In the genomic region with DNA sequence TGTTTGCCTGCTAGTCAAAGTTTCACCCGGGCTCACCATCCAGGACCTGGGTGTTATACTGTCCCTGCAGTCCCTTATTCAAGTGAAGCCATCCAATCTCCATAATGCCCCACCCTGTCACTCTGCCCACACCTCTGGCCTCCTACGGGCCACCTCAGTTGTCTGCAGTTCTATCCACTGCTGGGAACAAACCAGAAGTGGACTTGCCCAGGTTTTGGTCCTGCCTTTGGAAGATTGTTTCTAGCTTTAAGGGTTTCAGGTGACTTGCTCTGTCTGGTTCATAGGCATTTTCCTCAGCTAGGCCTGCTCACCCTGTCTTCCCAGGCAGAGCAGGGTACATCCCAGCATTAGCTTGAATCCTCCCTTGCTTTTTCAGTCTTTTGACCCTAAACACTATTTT, we compare ENCODE assay signal across 10 mouse cellular contexts. TPM values are rescaled to one million over a fixed set of nuclear protein-coding genes. Genes with fewer than 3 reads are reported as not detected.
DNase-seq lines count a peak whose midpoint lies in the region; ATAC-seq and TF ChIP-seq lines count a peak whose summit lies in the region.
"Had no signal": no experiment of that assay in that cellular context is flagged by ENCODE, and none has a peak within 500 bp of the region (broad histone marks: within the 10 kb centered on the region; RNA-seq: fewer than 3 reads in every experiment).

No protein-coding gene starts in this region.

- peaks cover 18% of the 10 kb centered on the region for H3K4me1 ChIP-seq in liver, embryonic 11.5 days (replicated peaks; ENCODE audit: control insufficient read depth, insufficient read depth, low read length)
- peaks cover 8% of the 10 kb centered on the region for H3K4me1 ChIP-seq in liver, postnatal 0 days (ENCODE audit: insufficient read depth)
- H3K4me1 ChIP-seq in embryonic facial prominence, embryonic 14.5 days (ENCODE audit: control insufficient read depth, insufficient read depth, low read length) = peaks cover 36% of the 10 kb centered on the region
- peaks cover 42% of the 10 kb centered on the region for H3K4me1 ChIP-seq in limb, embryonic 10.5 days

- no peak overlapping the region for H3K4me3 ChIP-seq in liver, embryonic 11.5 days (ENCODE audit: low read depth, low read length)
- H3K4me3 ChIP-seq in liver, postnatal 0 days (ENCODE audit: low read depth, low read length) = no peak overlapping the region
- no peak overlapping the region for H3K4me3 ChIP-seq in embryonic facial prominence, embryonic 14.5 days (ENCODE audit: low read depth, low read length)
- H3K4me3 ChIP-seq in limb, embryonic 10.5 days = no peak overlapping the region
- H3K4me3 ChIP-seq: left cerebral cortex, adult 2 months had no signal

- intact Hi-C loops in gastrocnemius, postnatal 14 days (cut with DNase I; ENCODE audit: low total_unique reads) = no loop called here

- TF ChIP-seq EP300 in liver, postnatal 0 days (IDR thresholded peaks at IDR 0.05; ENCODE audit: low read depth) = no peak

- no peak for TF ChIP-seq CTCF in liver, postnatal 0 days (IDR thresholded peaks at IDR 0.05; ENCODE audit: low read depth)

- 0 out of 2 replicates have a peak overlapping the region, but pooled peaks have one; percentile 5 for H3K9ac ChIP-seq in liver, embryonic 11.5 days (ENCODE audit: low read depth, low read length)
- H3K9ac ChIP-seq in liver, postnatal 0 days (replicated peaks) = no peak overlapping the region
- H3K9ac ChIP-seq in embryonic facial prominence, embryonic 14.5 days (ENCODE audit: low read depth, low read length) = 0 out of 2 replicates have a peak overlapping the region, but pooled peaks have one; percentile 12

- H3K4me2 ChIP-seq in liver, embryonic 11.5 days = no peak overlapping the region
- H3K4me2 ChIP-seq in liver, postnatal 0 days (ENCODE audit: low read depth, low read length) = no peak overlapping the region
- H3K4me2 ChIP-seq in embryonic facial prominence, embryonic 14.5 days (ENCODE audit: low read depth, low read length) = no peak overlapping the region

- no peaks in the 10 kb centered on the region for H3K9me3 ChIP-seq in liver, embryonic 11.5 days (ENCODE audit: control insufficient read depth, low read length)
- H3K9me3 ChIP-seq in liver, postnatal 0 days (ENCODE audit: low read length) = no peaks in the 10 kb centered on the region
- H3K9me3 ChIP-seq in embryonic facial prominence, embryonic 14.5 days (ENCODE audit: control insufficient read depth, low read length) = no peaks in the 10 kb centered on the region
- no peaks in the 10 kb centered on the region for H3K9me3 ChIP-seq in limb, embryonic 10.5 days (replicated peaks)

- H3K36me3 ChIP-seq in liver, embryonic 11.5 days (ENCODE audit: control insufficient read depth, insufficient read depth, low read length) = no peaks in the 10 kb centered on the region
- H3K36me3 ChIP-seq in liver, postnatal 0 days (replicated peaks; ENCODE audit: insufficient read depth, low read length) = no peaks in the 10 kb centered on the region
- no peaks in the 10 kb centered on the region for H3K36me3 ChIP-seq in embryonic facial prominence, embryonic 14.5 days (ENCODE audit: control insufficient read depth, insufficient read depth, low read length)
- no peaks in the 10 kb centered on the region for H3K36me3 ChIP-seq in limb, embryonic 10.5 days

- ATAC-seq in liver, embryonic 11.5 days (replicated peaks; ENCODE audit: low FRiP score) = no peak
- no peak for ATAC-seq in liver, postnatal 0 days
- ATAC-seq in embryonic facial prominence, embryonic 14.5 days (ENCODE audit: low read depth) = no peak

- 68% methylated on average over 2 of the region's 2 CpGs for WGBS in liver, embryonic 11.5 days
- WGBS in liver, postnatal 0 days (ENCODE audit: insufficient replicate concordance) = 57% methylated on average over 2 of the region's 2 CpGs
- 47% methylated on average over 2 of the region's 2 CpGs for WGBS in embryonic facial prominence, embryonic 14.5 days
- WGBS in limb, embryonic 10.5 days = 54% methylated on average over 2 of the region's 2 CpGs

- DNase-seq in gastrocnemius, postnatal 10 days = peak; percentile 3
- no peak for DNase-seq in gastrocnemius, postnatal 14 days
- DNase-seq in liver, embryonic 11.5 days (ENCODE audit: low spot score) = no peak
- DNase-seq in liver, postnatal 0 days = no peak
- no peak for DNase-seq in embryonic facial prominence, embryonic 14.5 days (ENCODE audit: low spot score)
- DNase-seq in limb, embryonic 10.5 days (ENCODE audit: low spot score) = no peak
- DNase-seq in c-Kit-positive CD71-positive TER-119-positive erythroid progenitor cells, embryonic 14.5 days (ENCODE audit: low spot score) = no peak
- DNase-seq in urinary bladder, adult 2 months (ENCODE audit: low spot score) = no peak

- H3K27me3 ChIP-seq in liver, embryonic 11.5 days (replicated peaks; ENCODE audit: control insufficient read depth, insufficient read depth, low read length) = no peaks in the 10 kb centered on the region
- H3K27me3 ChIP-seq in liver, postnatal 0 days (ENCODE audit: insufficient read depth, low read length) = no peaks in the 10 kb centered on the region
- no peaks in the 10 kb centered on the region for H3K27me3 ChIP-seq in embryonic facial prominence, embryonic 14.5 days (replicated peaks; ENCODE audit: control insufficient read depth, insufficient read depth, low read length)
- no peaks in the 10 kb centered on the region for H3K27me3 ChIP-seq in limb, embryonic 10.5 days (ENCODE audit: low read depth, poor library complexity, severe bottlenecking)

- peak overlapping the region; percentile 25; the same call in 1 of the 2 replicates for H3K27ac ChIP-seq in liver, embryonic 11.5 days (ENCODE audit: low read depth, low read length)
- no peak overlapping the region for H3K27ac ChIP-seq in liver, postnatal 0 days (ENCODE audit: low read depth)
- H3K27ac ChIP-seq in embryonic facial prominence, embryonic 14.5 days (replicated peaks; ENCODE audit: low read depth, low read length) = peak overlapping the region; percentile 90
- H3K27ac ChIP-seq in limb, embryonic 10.5 days = peak overlapping the region; percentile 63; the same call in 1 of the 2 replicates
- H3K27ac ChIP-seq: left cerebral cortex, adult 2 months had no signal

RNA-seq across cellular contexts. Expression of a gene that starts 5.4 kb away (rescaled TPM):
- total RNA-seq in gastrocnemius, postnatal 10 days (2021) = 10 to 100 TPM; 14.4 to 24.4 TPM
- total RNA-seq in gastrocnemius, postnatal 14 days (2021) = 10 to 100 TPM; 22.2 to 35.0 TPM
- 19.2 and 20.7 TPM in 2 replicates for polyA plus RNA-seq in liver, embryonic 11.5 days (2014; fragmentation: Nextera tagmentation; extraction: Ambion mirVana)
- 31.5 and 33.6 TPM in 2 replicates for polyA plus RNA-seq in liver, postnatal 0 days (2015; fragmentation: Nextera tagmentation; extraction: Ambion mirVana)
- polyA plus RNA-seq in embryonic facial prominence, embryonic 14.5 days (2014; fragmentation: Nextera tagmentation; extraction: Ambion mirVana) = 40.1 and 42.6 TPM in 2 replicates
- polyA plus RNA-seq in limb, embryonic 10.5 days (2016; fragmentation: Nextera tagmentation; extraction: Ambion mirVana) = 28.7 and 31.1 TPM in 2 replicates
- 379 and 420 TPM in 2 replicates for polyA plus RNA-seq in urinary bladder, adult 2 months (2012; rRNA removed)

RNA-seq across cellular contexts. Expression of a gene that starts 13.6 kb away (rescaled TPM):
- over 10,000 TPM; 11,296 to 12,937 TPM for total RNA-seq in gastrocnemius, postnatal 10 days (2021)
- over 10,000 TPM; 14,029 to 14,677 TPM for total RNA-seq in gastrocnemius, postnatal 14 days (2021)
- polyA plus RNA-seq in liver, embryonic 11.5 days (2014; fragmentation: Nextera tagmentation; extraction: Ambion mirVana) = 1.9 and 3.7 TPM in 2 replicates
- polyA plus RNA-seq in liver, postnatal 0 days (2015; fragmentation: Nextera tagmentation; extraction: Ambion mirVana) = 6.9 and 72.7 TPM in 2 replicates
- polyA plus RNA-seq in embryonic facial prominence, embryonic 14.5 days (2014; fragmentation: Nextera tagmentation; extraction: Ambion mirVana) = 319 and 564 TPM in 2 replicates
- 2.4 and 3.6 TPM in 2 replicates for polyA plus RNA-seq in limb, embryonic 10.5 days (2016; fragmentation: Nextera tagmentation; extraction: Ambion mirVana)
- 39.4 and 48.2 TPM in 2 replicates for polyA plus RNA-seq in urinary bladder, adult 2 months (2012; rRNA removed)

RNA-seq across cellular contexts. Expression of a gene that starts 20.6 kb away (rescaled TPM):
- total RNA-seq in gastrocnemius, postnatal 10 days (2021) = under 1 TPM in 1 of 2 experiments, not detected in 1; 0.36 TPM
- total RNA-seq in gastrocnemius, postnatal 14 days (2021) = not detected
- polyA plus RNA-seq in liver, embryonic 11.5 days (2014; fragmentation: Nextera tagmentation; extraction: Ambion mirVana) = 0.41 and 0.42 TPM in 2 replicates
- polyA plus RNA-seq in liver, postnatal 0 days (2015; fragmentation: Nextera tagmentation; extraction: Ambion mirVana) = not detected in 2 replicates
- 1.9 and 3.9 TPM in 2 replicates for polyA plus RNA-seq in embryonic facial prominence, embryonic 14.5 days (2014; fragmentation: Nextera tagmentation; extraction: Ambion mirVana)
- 0.25 TPM in 1 of 2 replicates, not detected in the other for polyA plus RNA-seq in limb, embryonic 10.5 days (2016; fragmentation: Nextera tagmentation; extraction: Ambion mirVana)
- polyA plus RNA-seq in urinary bladder, adult 2 months (2012; rRNA removed) = 316 and 420 TPM in 2 replicates
- total RNA-seq: left cerebral cortex, adult 2 months; megakaryocyte-erythroid progenitor cell, adult 5-6 weeks had no signal

RNA-seq across cellular contexts. Expression of a gene that starts 43.4 kb away (rescaled TPM):
- over 10,000 TPM; 17,146 to 18,824 TPM for total RNA-seq in gastrocnemius, postnatal 10 days (2021)
- over 10,000 TPM; 22,199 to 23,470 TPM for total RNA-seq in gastrocnemius, postnatal 14 days (2021)
- polyA plus RNA-seq in liver, embryonic 11.5 days (2014; fragmentation: Nextera tagmentation; extraction: Ambion mirVana) = 1.5 and 2.4 TPM in 2 replicates
- polyA plus RNA-seq in liver, postnatal 0 days (2015; fragmentation: Nextera tagmentation; extraction: Ambion mirVana) = 3.6 and 72.5 TPM in 2 replicates
- polyA plus RNA-seq in embryonic facial prominence, embryonic 14.5 days (2014; fragmentation: Nextera tagmentation; extraction: Ambion mirVana) = 376 and 643 TPM in 2 replicates
- polyA plus RNA-seq in limb, embryonic 10.5 days (2016; fragmentation: Nextera tagmentation; extraction: Ambion mirVana) = 1.6 and 1.7 TPM in 2 replicates
- 74.3 and 79.9 TPM in 2 replicates for polyA plus RNA-seq in urinary bladder, adult 2 months (2012; rRNA removed)
- total RNA-seq: left cerebral cortex, adult 2 months; megakaryocyte-erythroid progenitor cell, adult 5-6 weeks had no signal

Comparison
In these comparisons a context has a peak if more than half of its experiments do, and no peak if none do; other contexts are left out.
1. RNA of a gene that starts 20.6 kb away (polyA plus RNA-seq): 316 to 420 TPM in urinary bladder, adult 2 months; 1.9 to 3.9 TPM in embryonic facial prominence, embryonic 14.5 days, 0.41 to 0.42 TPM in liver, embryonic 11.5 days, 0.25 TPM in limb, embryonic 10.5 days and not detected in liver, postnatal 0 days; every median in the first group is over 10 times any median in the second.